Mouse (Mus musculus): ENCODE measurements around the gene Pla2g6. TPM values are rescaled to one million over a fixed set of nuclear protein-coding genes. Genes with fewer than 3 reads are reported as not detected.

Gene Pla2g6
- polyA plus RNA-seq (2014; fragmentation: Illumina TruSeq; extraction: RNeasy Lipid Tissue Mini Kit (QIAGEN cat#74804); ENCODE audit: low read depth, low replicate concordance), result 3.3 TPM

DNA sequence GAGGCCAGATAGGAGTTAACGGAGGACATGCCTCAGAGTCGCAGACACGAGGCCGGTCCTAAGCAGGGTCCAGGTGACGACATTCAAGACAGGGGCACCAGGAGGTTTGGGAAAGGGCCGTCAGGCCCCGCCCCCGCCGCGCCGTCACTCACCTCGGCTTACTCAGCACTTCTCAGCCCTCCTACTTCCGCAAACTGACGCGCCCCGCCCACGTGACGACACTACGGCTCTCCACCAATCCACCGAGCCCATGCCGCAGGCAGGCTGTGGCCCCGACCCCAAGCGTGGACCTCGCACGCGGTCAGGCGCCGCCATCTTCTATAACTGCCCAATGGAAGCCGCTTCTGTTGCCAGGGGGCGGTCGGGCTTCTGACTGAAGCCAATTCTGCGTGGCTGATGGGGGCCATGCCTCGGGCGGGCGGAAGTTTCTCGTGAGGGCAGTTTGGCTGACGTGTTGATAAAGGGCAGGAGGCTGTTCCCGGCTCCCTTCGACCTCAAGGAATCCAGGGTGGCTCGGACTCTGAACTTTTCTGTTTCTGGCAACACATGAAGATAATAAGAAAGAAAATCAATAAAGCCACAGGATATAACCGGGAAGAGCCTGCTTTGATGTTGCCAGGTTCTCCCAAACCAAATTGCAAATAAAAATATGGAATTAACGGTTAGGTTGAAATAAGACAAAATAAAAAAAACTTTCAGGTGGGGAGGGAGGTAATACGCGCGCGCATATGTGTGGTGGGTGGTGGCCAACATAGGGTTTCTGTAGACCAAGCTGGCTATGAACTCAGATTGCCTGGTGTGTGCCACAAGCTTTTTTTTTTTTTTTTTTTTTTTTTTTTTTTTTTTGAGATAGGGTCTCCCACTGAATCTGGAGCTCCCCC lies at the start of gene Pla2g6:
TSS of gene Pla2g6 (minus strand) at position 333 of the 881 bp plus-strand sequence.

GRCm38 (mm10) chr15:79346051-79346793 lies 18.0 kb upstream of the Pla2g6 start, which contains the start of gene Maff:
Gene Maff, plus strand, starts transcription at chr15:79346621.

GRCm38 (mm10) chr15:79285399-79285798 lies 42.8 kb downstream of the Pla2g6 start, which contains the start of gene Baiap2l2:
Gene Baiap2l2, minus strand, starts transcription at chr15:79285537.

GRCm38 (mm10) chr15:79254661-79255060 lies 73.5 kb downstream of the Pla2g6 start, which contains the start of gene Slc16a8:
Gene Slc16a8, minus strand, starts transcription at chr15:79254761.

Other genes with a start within 250 kb of the Pla2g6 start
- 14.5 TPM for gene Micall1, start 219.5 kb downstream of the Pla2g6 start, polyA plus RNA-seq (2014; fragmentation: Illumina TruSeq; extraction: RNeasy Lipid Tissue Mini Kit (QIAGEN cat#74804); ENCODE audit: low read depth, low replicate concordance)
- gene Polr2f, start 187.4 kb downstream of the Pla2g6 start, polyA plus RNA-seq (2014; fragmentation: Illumina TruSeq; extraction: RNeasy Lipid Tissue Mini Kit (QIAGEN cat#74804); ENCODE audit: low read depth, low replicate concordance), result not detected
- 20.5 TPM for gene 1700088E04Rik, start 187.1 kb downstream of the Pla2g6 start, polyA plus RNA-seq (2014; fragmentation: Illumina TruSeq; extraction: RNeasy Lipid Tissue Mini Kit (QIAGEN cat#74804); ENCODE audit: low read depth, low replicate concordance)
- not detected for gene Sox10, start 163.2 kb downstream of the Pla2g6 start, polyA plus RNA-seq (2014; fragmentation: Illumina TruSeq; extraction: RNeasy Lipid Tissue Mini Kit (QIAGEN cat#74804); ENCODE audit: low read depth, low replicate concordance)
- 24.5 TPM for gene Pick1, start 99.2 kb downstream of the Pla2g6 start, polyA plus RNA-seq (2014; fragmentation: Illumina TruSeq; extraction: RNeasy Lipid Tissue Mini Kit (QIAGEN cat#74804); ENCODE audit: low read depth, low replicate concordance)
- 1.6 TPM for gene Gm49486, start 99.0 kb downstream of the Pla2g6 start, polyA plus RNA-seq (2014; fragmentation: Illumina TruSeq; extraction: RNeasy Lipid Tissue Mini Kit (QIAGEN cat#74804); ENCODE audit: low read depth, low replicate concordance)
- gene Slc16a8, start 73.6 kb downstream of the Pla2g6 start, polyA plus RNA-seq (2014; fragmentation: Illumina TruSeq; extraction: RNeasy Lipid Tissue Mini Kit (QIAGEN cat#74804); ENCODE audit: low read depth, low replicate concordance), result not detected
- not detected for gene Baiap2l2, start 42.9 kb downstream of the Pla2g6 start, polyA plus RNA-seq (2014; fragmentation: Illumina TruSeq; extraction: RNeasy Lipid Tissue Mini Kit (QIAGEN cat#74804); ENCODE audit: low read depth, low replicate concordance)
- 0.67 TPM for gene Maff, start 18.2 kb upstream of the Pla2g6 start, polyA plus RNA-seq (2014; fragmentation: Illumina TruSeq; extraction: RNeasy Lipid Tissue Mini Kit (QIAGEN cat#74804); ENCODE audit: low read depth, low replicate concordance)
- gene Tmem184b, start 75.2 kb upstream of the Pla2g6 start, polyA plus RNA-seq (2014; fragmentation: Illumina TruSeq; extraction: RNeasy Lipid Tissue Mini Kit (QIAGEN cat#74804); ENCODE audit: low read depth, low replicate concordance), result 0.64 TPM
- gene Csnk1e, start 127.2 kb upstream of the Pla2g6 start, polyA plus RNA-seq (2014; fragmentation: Illumina TruSeq; extraction: RNeasy Lipid Tissue Mini Kit (QIAGEN cat#74804); ENCODE audit: low read depth, low replicate concordance), result 1.2 TPM
- not detected for gene Kcnj4, start 176.9 kb upstream of the Pla2g6 start, polyA plus RNA-seq (2014; fragmentation: Illumina TruSeq; extraction: RNeasy Lipid Tissue Mini Kit (QIAGEN cat#74804); ENCODE audit: low read depth, low replicate concordance)
- 1.4 TPM for gene Kdelr3, start 188.0 kb upstream of the Pla2g6 start, polyA plus RNA-seq (2014; fragmentation: Illumina TruSeq; extraction: RNeasy Lipid Tissue Mini Kit (QIAGEN cat#74804); ENCODE audit: low read depth, low replicate concordance)
- 234 TPM for gene Ddx17, start 218.4 kb upstream of the Pla2g6 start, polyA plus RNA-seq (2014; fragmentation: Illumina TruSeq; extraction: RNeasy Lipid Tissue Mini Kit (QIAGEN cat#74804); ENCODE audit: low read depth, low replicate concordance)